Mouse (Mus musculus): ENCODE results near the gene Arnt2. TPM values are rescaled to one million over a fixed set of nuclear protein-coding genes. Genes with fewer than 3 reads are reported as not detected.

Gene Arnt2
- polyA plus RNA-seq, 1 experiment from 2014 or later: 4.4 TPM

GRCm38 (mm10) chr7:84285790-84286189 lies 124.2 kb downstream of the Arnt2 start:
- no peak overlapping the region for H3K4me2 ChIP-seq
- H3K9me3 ChIP-seq (replicated peaks): no peaks in the 10 kb centered on the region
- H3K9ac ChIP-seq: no peak overlapping the region
- ATAC-seq (ENCODE audit: insufficient number of reproducible peaks, low FRiP score): no peak
- H3K27ac ChIP-seq (ENCODE audit: poor library complexity, severe bottlenecking): no peak overlapping the region
- H3K36me3 ChIP-seq: no peaks in the 10 kb centered on the region
- H3K4me3 ChIP-seq: no peak overlapping the region
- no peaks in the 10 kb centered on the region for H3K27me3 ChIP-seq (replicated peaks)
- H3K4me1 ChIP-seq (replicated peaks): no peaks in the 10 kb centered on the region
- WGBS: 81% methylated on average over 7 of the region's 7 CpGs

- Histone ChIP-seq H3K27ac (ENCODE audit: poor library complexity, severe bottlenecking) (no peak overlapping the region), H3K36me3 (no peaks in the 10 kb centered on the region), H3K9ac (no peak overlapping the region), H3K4me1 (replicated peaks) (no peaks in the 10 kb centered on the region), H3K4me3 (no peak overlapping the region), H3K4me2 (no peak overlapping the region), H3K27me3 (replicated peaks) (no peaks in the 10 kb centered on the region), H3K9me3 (replicated peaks) (no peaks in the 10 kb centered on the region)
- WGBS: 63% methylated on average over 3 of the region's 3 CpGs
- no peak for ATAC-seq (ENCODE audit: insufficient number of reproducible peaks, low FRiP score)
Measured at GRCm38 (mm10) chr7:84284974-84285373, 125.0 kb downstream of the Arnt2 start.

DNA sequence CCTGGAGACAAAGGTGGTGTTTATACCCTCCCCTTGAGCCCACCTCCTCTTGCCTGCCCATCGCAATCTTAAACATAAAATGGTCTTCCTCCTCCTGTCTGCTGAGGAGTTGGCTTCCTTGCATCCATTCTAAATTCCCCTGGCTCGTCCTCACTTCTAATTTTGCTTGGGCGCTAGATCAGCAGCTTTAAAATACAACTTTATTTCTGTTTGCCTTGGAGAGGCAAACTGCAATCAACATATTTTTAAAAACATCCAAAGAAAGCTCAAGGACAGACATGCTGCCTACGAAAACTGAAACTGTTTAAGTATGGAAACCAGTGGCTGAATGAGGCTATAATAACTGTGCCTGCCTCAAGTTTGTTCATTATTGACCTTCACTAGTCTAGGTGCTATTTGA lies 127.7 kb downstream of the Arnt2 start:
- 85% methylated on average over 4 of the region's 4 CpGs for WGBS
- H3K9ac ChIP-seq: no peak overlapping the region
- ATAC-seq (ENCODE audit: insufficient number of reproducible peaks, low FRiP score): no peak

DNA sequence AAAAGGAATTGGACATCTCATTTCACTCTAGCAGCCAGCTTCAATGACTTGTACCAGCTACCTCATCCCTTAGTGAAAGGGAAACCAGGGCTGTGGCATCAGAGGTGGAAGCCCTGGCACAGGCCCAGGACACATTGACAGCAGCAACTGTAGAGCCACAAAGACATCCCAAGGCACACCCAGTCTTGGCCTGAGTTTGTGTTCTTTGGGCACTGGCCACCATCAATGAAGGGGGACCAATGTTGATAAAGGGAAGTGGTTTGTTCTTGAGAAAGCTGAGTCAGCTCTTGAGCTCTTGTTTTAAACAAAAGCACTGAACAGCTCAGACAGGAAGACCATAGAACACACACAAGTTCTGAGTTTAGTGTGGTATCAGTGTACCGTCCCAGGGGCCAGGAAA lies 130.7 kb downstream of the Arnt2 start:
- WGBS: 38% methylated on average over 1 of the region's 1 CpGs
- Histone ChIP-seq H3K36me3 (no peaks in the 10 kb centered on the region), H3K4me2 (no peak overlapping the region), H3K27me3 (replicated peaks) (no peaks in the 10 kb centered on the region), H3K9me3 (replicated peaks) (no peaks in the 10 kb centered on the region), H3K9ac (no peak overlapping the region), H3K4me1 (replicated peaks) (no peaks in the 10 kb centered on the region), H3K27ac (ENCODE audit: poor library complexity, severe bottlenecking) (no peak overlapping the region), H3K4me3 (no peak overlapping the region)
- peak; percentile 83 for ATAC-seq (ENCODE audit: insufficient number of reproducible peaks, low FRiP score)

More for the DNA sequence above, 127.7 kb downstream of the Arnt2 start:
- H3K4me1 ChIP-seq (replicated peaks): no peaks in the 10 kb centered on the region
- H3K9me3 ChIP-seq (replicated peaks): no peaks in the 10 kb centered on the region
- no peaks in the 10 kb centered on the region for H3K27me3 ChIP-seq (replicated peaks)
- no peak overlapping the region for H3K27ac ChIP-seq (ENCODE audit: poor library complexity, severe bottlenecking)
- H3K4me2 ChIP-seq: no peak overlapping the region
- no peak overlapping the region for H3K4me3 ChIP-seq
- H3K36me3 ChIP-seq: no peaks in the 10 kb centered on the region

DNA sequence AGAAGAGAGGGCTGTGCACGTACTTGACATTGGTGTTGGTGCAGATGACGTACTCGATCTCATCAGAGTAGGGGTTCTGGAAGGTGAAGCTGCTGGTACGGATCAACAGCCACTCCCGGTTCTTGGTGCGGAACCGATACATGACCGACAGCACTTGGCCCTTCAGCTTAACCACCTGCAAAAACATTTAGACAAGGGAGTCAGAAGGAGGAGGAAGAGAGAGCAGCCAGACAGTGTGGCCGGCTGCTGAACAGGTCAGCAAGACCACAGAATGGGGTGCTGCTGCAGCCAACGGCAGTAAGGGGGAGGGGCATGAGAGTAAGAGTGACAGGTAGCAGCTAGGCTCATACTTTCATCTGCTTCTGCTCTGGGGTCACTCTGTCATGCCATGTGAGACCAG lies 134.7 kb downstream of the Arnt2 start:
- H3K9ac ChIP-seq: no peak overlapping the region
- no peak overlapping the region for H3K4me2 ChIP-seq
- H3K27ac ChIP-seq (ENCODE audit: poor library complexity, severe bottlenecking): no peak overlapping the region
- H3K9me3 ChIP-seq (replicated peaks): no peaks in the 10 kb centered on the region
- 0 out of 2 replicates have a peak, but pooled peaks cover 3% of the 10 kb centered on the region for H3K4me1 ChIP-seq (replicated peaks)
- no peaks in the 10 kb centered on the region for H3K36me3 ChIP-seq
- no peak for ATAC-seq (ENCODE audit: insufficient number of reproducible peaks, low FRiP score)
- H3K27me3 ChIP-seq (replicated peaks): no peaks in the 10 kb centered on the region
- WGBS: 80% methylated on average over 10 of the region's 10 CpGs
- no peak overlapping the region for H3K4me3 ChIP-seq

DNA sequence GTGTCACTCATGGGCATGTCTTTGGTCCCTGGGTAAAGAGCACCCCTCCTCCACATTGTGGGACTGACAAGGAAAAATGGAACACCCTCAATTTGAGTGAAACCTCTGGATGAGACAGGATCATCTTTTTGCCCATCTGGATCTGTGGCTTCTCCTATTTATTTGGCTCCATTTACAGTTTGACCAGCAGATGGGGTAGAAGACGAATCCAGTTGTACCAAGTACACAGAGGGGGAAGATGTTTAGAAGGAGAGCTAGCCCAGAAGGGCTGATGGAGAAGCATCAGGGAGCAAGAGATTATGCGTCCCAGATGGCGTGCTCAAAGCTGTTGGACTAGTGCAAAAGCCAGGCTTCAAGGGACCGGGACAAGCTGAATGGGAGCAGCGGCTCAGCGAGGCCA lies 136.0 kb downstream of the Arnt2 start:
- H3K4me1 ChIP-seq (replicated peaks): 0 out of 2 replicates have a peak, but pooled peaks cover 3% of the 10 kb centered on the region
- H3K27me3 ChIP-seq (replicated peaks): no peaks in the 10 kb centered on the region
- H3K4me3 ChIP-seq: no peak overlapping the region
- WGBS: 81% methylated on average over 6 of the region's 6 CpGs
- ATAC-seq (ENCODE audit: insufficient number of reproducible peaks, low FRiP score): no peak
- no peak overlapping the region for H3K4me2 ChIP-seq
- no peaks in the 10 kb centered on the region for H3K36me3 ChIP-seq
- no peak overlapping the region for H3K9ac ChIP-seq
- no peak overlapping the region for H3K27ac ChIP-seq (ENCODE audit: poor library complexity, severe bottlenecking)
- no peaks in the 10 kb centered on the region for H3K9me3 ChIP-seq (replicated peaks)

DNA sequence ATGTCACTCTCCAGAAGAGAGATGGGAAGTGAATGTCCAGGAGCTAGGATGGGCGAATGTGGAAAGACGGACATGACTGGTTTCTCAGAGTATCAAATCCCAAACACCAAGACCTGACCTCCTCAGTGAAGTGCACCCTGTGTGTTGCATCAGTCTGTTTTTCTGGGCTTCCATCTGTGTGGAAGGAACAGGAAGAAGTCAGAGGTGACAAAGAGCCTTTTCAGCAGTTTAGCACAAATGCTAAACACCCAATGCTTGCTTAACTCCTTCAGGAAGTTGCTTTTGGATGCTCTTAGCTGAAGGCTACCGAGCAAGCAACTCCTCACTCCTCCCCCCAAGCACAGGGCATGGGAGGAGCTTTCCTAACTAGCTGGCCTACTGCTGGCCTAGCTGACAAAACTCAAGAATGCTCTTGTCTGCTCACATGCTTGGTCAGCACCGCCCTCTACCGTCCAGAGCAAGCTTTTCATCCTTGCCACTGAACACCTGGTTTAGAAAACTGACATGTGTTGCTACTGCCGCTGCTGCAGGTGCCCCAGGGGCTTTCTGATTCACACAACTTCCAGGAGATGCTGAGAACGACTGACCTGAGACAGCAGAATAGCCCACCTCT lies 137.7 kb downstream of the Arnt2 start:
- Histone ChIP-seq H3K9ac (no peak overlapping the region), H3K4me2 (no peak overlapping the region), H3K27me3 (replicated peaks) (no peaks in the 10 kb centered on the region), H3K4me3 (no peak overlapping the region), H3K36me3 (no peaks in the 10 kb centered on the region), H3K4me1 (replicated peaks) (0 out of 2 replicates have a peak, but pooled peaks cover 3% of the 10 kb centered on the region), H3K27ac (ENCODE audit: poor library complexity, severe bottlenecking) (no peak overlapping the region), H3K9me3 (replicated peaks) (no peaks in the 10 kb centered on the region)
- peak; percentile 76 for ATAC-seq (ENCODE audit: insufficient number of reproducible peaks, low FRiP score)
- WGBS: 23% methylated on average over 7 of the region's 7 CpGs

DNA sequence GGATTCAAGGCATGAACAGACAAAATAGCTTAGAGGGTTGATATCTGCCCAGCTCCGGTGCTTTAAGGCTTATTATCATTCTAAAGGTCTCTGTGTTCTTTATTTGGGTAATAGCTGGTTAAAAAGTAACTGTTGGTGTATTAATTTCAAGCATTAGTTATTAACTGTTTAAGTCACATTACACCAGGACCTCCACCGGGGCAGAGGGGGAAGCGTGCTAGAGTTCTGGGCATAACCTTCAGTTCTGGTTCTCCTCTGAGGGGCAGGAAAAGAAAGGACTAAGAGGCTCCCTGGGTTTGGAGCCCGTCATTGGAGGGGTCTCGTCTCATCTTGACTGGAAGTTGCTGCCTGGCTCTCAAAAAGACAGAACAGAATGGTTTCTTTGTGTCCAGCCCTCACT lies 138.5 kb downstream of the Arnt2 start:
- 82% methylated on average over 5 of the region's 5 CpGs for WGBS
- no peak overlapping the region for H3K27ac ChIP-seq (ENCODE audit: poor library complexity, severe bottlenecking)
- no peak overlapping the region for H3K4me3 ChIP-seq
- no peak for ATAC-seq (ENCODE audit: insufficient number of reproducible peaks, low FRiP score)
- no peak overlapping the region for H3K9ac ChIP-seq
- no peak overlapping the region for H3K4me2 ChIP-seq
- no peaks in the 10 kb centered on the region for H3K9me3 ChIP-seq (replicated peaks)
- H3K27me3 ChIP-seq (replicated peaks): no peaks in the 10 kb centered on the region
- no peaks in the 10 kb centered on the region for H3K36me3 ChIP-seq
- 0 out of 2 replicates have a peak, but pooled peaks cover 3% of the 10 kb centered on the region for H3K4me1 ChIP-seq (replicated peaks)

DNA sequence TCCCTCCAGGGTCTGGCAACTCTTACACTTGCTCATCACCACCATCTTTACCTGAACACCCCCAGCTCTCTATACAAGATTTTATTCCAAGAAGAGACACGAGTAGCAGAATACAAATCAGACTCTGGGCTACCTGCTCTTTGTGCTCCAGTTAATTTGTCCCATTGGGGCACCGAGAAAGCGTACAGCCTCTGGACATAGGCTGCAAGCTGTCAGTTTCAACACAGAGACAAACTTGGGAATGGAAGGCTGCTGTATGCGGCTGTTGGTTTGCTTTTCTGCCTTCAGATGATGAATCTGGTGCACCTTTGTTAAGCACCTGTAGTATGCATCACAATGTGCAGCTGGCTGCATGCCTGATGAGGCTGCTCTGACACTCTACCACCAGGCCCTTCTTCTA lies 146.5 kb downstream of the Arnt2 start:
- no peaks in the 10 kb centered on the region for H3K4me1 ChIP-seq (replicated peaks)
- ATAC-seq (ENCODE audit: insufficient number of reproducible peaks, low FRiP score): no peak
- H3K4me3 ChIP-seq: no peak overlapping the region
- no peak overlapping the region for H3K4me2 ChIP-seq
- no peaks in the 10 kb centered on the region for H3K9me3 ChIP-seq (replicated peaks)
- no peak overlapping the region for H3K27ac ChIP-seq (ENCODE audit: poor library complexity, severe bottlenecking)
- 80% methylated on average over 4 of the region's 4 CpGs for WGBS
- no peaks in the 10 kb centered on the region for H3K27me3 ChIP-seq (replicated peaks)
- no peak overlapping the region for H3K9ac ChIP-seq
- H3K36me3 ChIP-seq: 0 out of 2 replicates have a peak, but pooled peaks cover 3% of the 10 kb centered on the region

DNA sequence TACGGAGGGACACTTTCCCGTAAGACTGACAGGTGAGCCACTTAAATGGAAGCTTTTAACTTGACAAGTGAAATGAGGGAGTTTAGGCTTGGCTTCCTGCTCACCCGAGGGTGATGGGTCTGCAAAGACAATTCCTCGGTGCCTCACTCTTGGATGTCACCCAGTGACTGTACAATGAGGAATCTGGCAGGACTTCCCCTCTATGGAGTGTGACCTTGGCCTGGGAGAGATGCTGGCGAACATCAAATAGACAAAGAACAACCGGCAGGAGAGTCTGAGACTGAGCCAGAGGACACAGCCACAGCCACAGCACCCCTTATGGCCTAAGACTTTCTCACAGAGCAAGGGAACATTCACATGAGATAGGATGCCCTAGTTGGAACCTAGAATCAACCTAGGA lies 148.6 kb downstream of the Arnt2 start:
- no peak for ATAC-seq (ENCODE audit: insufficient number of reproducible peaks, low FRiP score)
- Histone ChIP-seq H3K36me3 (0 out of 2 replicates have a peak, but pooled peaks cover 3% of the 10 kb centered on the region), H3K4me3 (no peak overlapping the region), H3K9me3 (replicated peaks) (no peaks in the 10 kb centered on the region), H3K27me3 (replicated peaks) (no peaks in the 10 kb centered on the region), H3K9ac (no peak overlapping the region), H3K4me2 (no peak overlapping the region), H3K4me1 (replicated peaks) (no peaks in the 10 kb centered on the region), H3K27ac (ENCODE audit: poor library complexity, severe bottlenecking) (no peak overlapping the region)
- 62% methylated on average over 6 of the region's 6 CpGs for WGBS

- Histone ChIP-seq H3K9me3 (replicated peaks) (no peaks in the 10 kb centered on the region), H3K36me3 (0 out of 2 replicates have a peak, but pooled peaks cover 3% of the 10 kb centered on the region), H3K4me2 (no peak overlapping the region), H3K27ac (ENCODE audit: poor library complexity, severe bottlenecking) (no peak overlapping the region), H3K4me3 (no peak overlapping the region), H3K9ac (no peak overlapping the region), H3K4me1 (replicated peaks) (no peaks in the 10 kb centered on the region), H3K27me3 (replicated peaks) (no peaks in the 10 kb centered on the region)
- no peak for ATAC-seq (ENCODE audit: insufficient number of reproducible peaks, low FRiP score)
- WGBS: 80% methylated on average over 4 of the region's 4 CpGs
Measured at GRCm38 (mm10) chr7:84260401-84260800, 149.6 kb downstream of the Arnt2 start.
